In genomic region chr1:128459011-128459410, GRCm38 (mm10) we compare ENCODE assay signal across 26 mouse cellular contexts. TPM values are rescaled to one million over a fixed set of nuclear protein-coding genes. Genes with fewer than 3 reads are reported as not detected.
DNase-seq lines count a peak whose midpoint lies in the region; ATAC-seq and TF ChIP-seq lines count a peak whose summit lies in the region.
"Had no signal": no experiment of that assay in that cellular context is flagged by ENCODE, and none has a peak within 500 bp of the region (broad histone marks: within the 10 kb centered on the region; RNA-seq: fewer than 3 reads in every experiment).

No protein-coding gene starts in this region.

- no peaks in the 10 kb centered on the region for H3K4me1 ChIP-seq in embryonic facial prominence, embryonic 14.5 days (ENCODE audit: control insufficient read depth, insufficient read depth, low read length)
- peaks cover 10% of the 10 kb centered on the region for H3K4me1 ChIP-seq in embryonic facial prominence, embryonic 10.5 days
- peaks cover 40% of the 10 kb centered on the region for H3K4me1 ChIP-seq in hindbrain, embryonic 10.5 days (replicated peaks)
- H3K4me1 ChIP-seq in hindbrain, embryonic 12.5 days = peaks cover 12% of the 10 kb centered on the region
- peaks cover 1% of the 10 kb centered on the region; the same call in 1 of the 2 replicates for H3K4me1 ChIP-seq in liver, postnatal 0 days (ENCODE audit: insufficient read depth)
- H3K4me1 ChIP-seq: embryonic facial prominence, embryonic 12.5 days; embryonic facial prominence, embryonic 15.5 days had no signal

- 67% methylated on average over 3 of the region's 3 CpGs for WGBS in embryonic facial prominence, embryonic 14.5 days
- 85% methylated on average over 3 of the region's 3 CpGs for WGBS in embryonic facial prominence, embryonic 10.5 days
- 87% methylated on average over 3 of the region's 3 CpGs for WGBS in hindbrain, embryonic 10.5 days
- WGBS in hindbrain, embryonic 12.5 days = 78% methylated on average over 3 of the region's 3 CpGs
- WGBS in liver, postnatal 0 days (ENCODE audit: insufficient replicate concordance) = 80% methylated on average over 3 of the region's 3 CpGs

- H3K9me3 ChIP-seq in embryonic facial prominence, embryonic 14.5 days (ENCODE audit: control insufficient read depth, low read length) = no peaks in the 10 kb centered on the region
- H3K9me3 ChIP-seq in embryonic facial prominence, embryonic 10.5 days = no peaks in the 10 kb centered on the region
- no peaks in the 10 kb centered on the region for H3K9me3 ChIP-seq in hindbrain, embryonic 10.5 days
- no peaks in the 10 kb centered on the region for H3K9me3 ChIP-seq in hindbrain, embryonic 12.5 days (replicated peaks)
- no peaks in the 10 kb centered on the region for H3K9me3 ChIP-seq in liver, postnatal 0 days (ENCODE audit: low read length)
- H3K9me3 ChIP-seq: embryonic facial prominence, embryonic 12.5 days; embryonic facial prominence, embryonic 15.5 days; forebrain, embryonic 10.5 days; forebrain, embryonic 12.5 days had no signal

- no peaks in the 10 kb centered on the region for H3K27me3 ChIP-seq in embryonic facial prominence, embryonic 14.5 days (replicated peaks; ENCODE audit: control insufficient read depth, insufficient read depth, low read length)
- H3K27me3 ChIP-seq in embryonic facial prominence, embryonic 10.5 days (replicated peaks; ENCODE audit: low read depth, poor library complexity, severe bottlenecking) = no peaks in the 10 kb centered on the region; the same call in 1 of the 2 replicates
- H3K27me3 ChIP-seq in hindbrain, embryonic 10.5 days (ENCODE audit: insufficient read depth, poor library complexity, severe bottlenecking) = peaks cover 4% of the 10 kb centered on the region; the same call in 1 of the 2 replicates
- H3K27me3 ChIP-seq in hindbrain, embryonic 12.5 days = no peaks in the 10 kb centered on the region
- H3K27me3 ChIP-seq in liver, postnatal 0 days (ENCODE audit: insufficient read depth, low read length) = no peaks in the 10 kb centered on the region
- H3K27me3 ChIP-seq: CH12.LX; embryonic facial prominence, embryonic 12.5 days; embryonic facial prominence, embryonic 15.5 days had no signal

- H3K36me3 ChIP-seq in embryonic facial prominence, embryonic 14.5 days (ENCODE audit: control insufficient read depth, insufficient read depth, low read length) = no peaks in the 10 kb centered on the region
- H3K36me3 ChIP-seq in embryonic facial prominence, embryonic 10.5 days (replicated peaks) = no peaks in the 10 kb centered on the region
- no peaks in the 10 kb centered on the region for H3K36me3 ChIP-seq in hindbrain, embryonic 10.5 days
- H3K36me3 ChIP-seq in hindbrain, embryonic 12.5 days = no peaks in the 10 kb centered on the region
- H3K36me3 ChIP-seq in liver, postnatal 0 days (replicated peaks; ENCODE audit: insufficient read depth, low read length) = no peaks in the 10 kb centered on the region
- H3K36me3 ChIP-seq: embryonic facial prominence, embryonic 12.5 days; embryonic facial prominence, embryonic 15.5 days; forebrain, embryonic 10.5 days; forebrain, embryonic 12.5 days had no signal

- no peak for DNase-seq in embryonic facial prominence, embryonic 14.5 days (ENCODE audit: low spot score)
- DNase-seq in embryonic facial prominence, embryonic 10.5 days (ENCODE audit: low spot score) = no peak
- no peak for DNase-seq in hindbrain, embryonic 10.5 days (ENCODE audit: low spot score)
- DNase-seq in ES-CJ7 (ENCODE audit: low read depth, low spot score) (peak; percentile 40), ZHBTc4 (ENCODE audit: low read depth, low spot score) (peak; percentile 68)
- no peak for DNase-seq in liver, postnatal 0 days
- DNase-seq: adrenal gland, adult 2 months; adrenal gland, postnatal 10 days; adrenal gland, postnatal 36 days; B cell, adult 2 months; cerebellum, adult 11-12 months; cerebellum, adult 2 months; cerebellum, adult 9-10 months; cerebellum, postnatal 10 days; cerebellum, postnatal 36 days; embryo, embryonic 11 days had no signal

- no peak for TF ChIP-seq CTCF in liver, postnatal 0 days (IDR thresholded peaks at IDR 0.05; ENCODE audit: low read depth)

- H3K9ac ChIP-seq in embryonic facial prominence, embryonic 14.5 days (ENCODE audit: low read depth, low read length) = no peak overlapping the region
- H3K9ac ChIP-seq in hindbrain, embryonic 12.5 days = no peak overlapping the region
- no peak overlapping the region for H3K9ac ChIP-seq in liver, postnatal 0 days (replicated peaks)
- H3K9ac ChIP-seq: embryonic facial prominence, embryonic 12.5 days; embryonic facial prominence, embryonic 15.5 days; forebrain, embryonic 12.5 days had no signal

- H3K27ac ChIP-seq in embryonic facial prominence, embryonic 14.5 days (replicated peaks; ENCODE audit: low read depth, low read length) = no peak overlapping the region
- no peak overlapping the region for H3K27ac ChIP-seq in embryonic facial prominence, embryonic 10.5 days (replicated peaks)
- peak overlapping the region; percentile 51; the same call in 1 of the 2 replicates for H3K27ac ChIP-seq in hindbrain, embryonic 10.5 days
- no peak overlapping the region for H3K27ac ChIP-seq in hindbrain, embryonic 12.5 days
- H3K27ac ChIP-seq in liver, postnatal 0 days (ENCODE audit: low read depth) = no peak overlapping the region
- H3K27ac ChIP-seq: embryonic facial prominence, embryonic 12.5 days; embryonic facial prominence, embryonic 15.5 days; forebrain, embryonic 10.5 days; forebrain, embryonic 12.5 days had no signal

- 0 out of 2 replicates have a peak, but pooled peaks have one; percentile 12 for ATAC-seq in embryonic facial prominence, embryonic 14.5 days (ENCODE audit: low read depth)
- ATAC-seq in hindbrain, embryonic 12.5 days (ENCODE audit: low FRiP score) = no peak
- no peak for ATAC-seq in liver, postnatal 0 days
- ATAC-seq: CD4-positive, CD25-positive, alpha-beta regulatory T cell, adult 4 months; forebrain, embryonic 14.5 days; forebrain, embryonic 16.5 days had no signal

- no peak overlapping the region for H3K4me2 ChIP-seq in embryonic facial prominence, embryonic 14.5 days (ENCODE audit: low read depth, low read length)
- no peak overlapping the region for H3K4me2 ChIP-seq in hindbrain, embryonic 12.5 days (replicated peaks)
- no peak overlapping the region for H3K4me2 ChIP-seq in liver, postnatal 0 days (ENCODE audit: low read depth, low read length)
- H3K4me2 ChIP-seq: embryonic facial prominence, embryonic 12.5 days; embryonic facial prominence, embryonic 15.5 days; forebrain, embryonic 12.5 days had no signal

- no peak overlapping the region for H3K4me3 ChIP-seq in embryonic facial prominence, embryonic 14.5 days (ENCODE audit: low read depth, low read length)
- H3K4me3 ChIP-seq in embryonic facial prominence, embryonic 10.5 days = no peak overlapping the region
- no peak overlapping the region for H3K4me3 ChIP-seq in hindbrain, embryonic 10.5 days
- H3K4me3 ChIP-seq in hindbrain, embryonic 12.5 days = no peak overlapping the region
- no peak overlapping the region for H3K4me3 ChIP-seq in liver, postnatal 0 days (ENCODE audit: low read depth, low read length)
- H3K4me3 ChIP-seq: embryonic facial prominence, embryonic 12.5 days; embryonic facial prominence, embryonic 15.5 days; erythroblast, embryonic 14.5 days; forebrain, embryonic 10.5 days; forebrain, embryonic 12.5 days had no signal

- TF ChIP-seq EP300 in liver, postnatal 0 days (IDR thresholded peaks at IDR 0.05; ENCODE audit: low read depth) = no peak

RNA-seq across cellular contexts. Expression of gene Dars, which starts 41.8 kb away (rescaled TPM):
- polyA plus RNA-seq in embryonic facial prominence, embryonic 14.5 days (2014; fragmentation: Nextera tagmentation; extraction: Ambion mirVana) = 97.8 and 104 TPM in 2 replicates
- 168 and 182 TPM in 2 replicates for polyA plus RNA-seq in embryonic facial prominence, embryonic 10.5 days (2016; fragmentation: Nextera tagmentation; extraction: Ambion mirVana)
- polyA plus RNA-seq in hindbrain, embryonic 10.5 days (2016; fragmentation: Nextera tagmentation; extraction: Ambion mirVana) = 200 and 214 TPM in 2 replicates
- 184 and 188 TPM in 2 replicates for polyA plus RNA-seq in hindbrain, embryonic 12.5 days (2016; fragmentation: Nextera tagmentation; extraction: Ambion mirVana)
- polyA plus RNA-seq in liver, postnatal 0 days (2015; fragmentation: Nextera tagmentation; extraction: Ambion mirVana) = 73.4 and 75.2 TPM in 2 replicates

Comparison
In these comparisons a context has a peak if more than half of its experiments do, and no peak if none do; other contexts are left out.
1. DNase-seq: peak in ES-CJ7 (single experiment) and ZHBTc4 (single experiment); none in embryonic facial prominence, embryonic 14.5 days (single experiment), embryonic facial prominence, embryonic 10.5 days (single experiment), hindbrain, embryonic 10.5 days (single experiment) and liver, postnatal 0 days (single experiment).